Mouse (Mus musculus) spleen, adult 2 months (tissue): ENCODE data around the gene Supt3.

Experiments used
- CTCF ChIP-seq: fragments of 200-500 bp; IDR thresholded peaks from 2 replicates; pipeline ENCODE4 v1.5.1; 2011; ENCODE audit warnings: mild to moderate bottlenecking, inconsistent platforms; ENCODE audit not compliant: insufficient read depth, insufficient read length, insufficient replicate concordance; ENCODE audit errors: extremely low read depth
- POLR2A ChIP-seq: fragments of 200-500 bp; IDR thresholded peaks from 2 replicates; pipeline ENCODE4 v1.6.1; 2011; ENCODE audit warnings: low read depth, low read length, inconsistent platforms

- no peak for TF ChIP-seq POLR2A
- TF ChIP-seq CTCF: no peak
These were observed 296.3 kb downstream of the Supt3 start for GRCm38 (mm10) chr17:45073348-45073634.
